Mouse (Mus musculus) right cerebral cortex, postnatal 4 days (tissue): ENCODE data around the gene Gypa.

Experiments used
- DNase-seq: peaks from one replicate; pipeline ENCODE4 v3.0.0-alpha.2; 2022

Gene Gypa

DNA sequence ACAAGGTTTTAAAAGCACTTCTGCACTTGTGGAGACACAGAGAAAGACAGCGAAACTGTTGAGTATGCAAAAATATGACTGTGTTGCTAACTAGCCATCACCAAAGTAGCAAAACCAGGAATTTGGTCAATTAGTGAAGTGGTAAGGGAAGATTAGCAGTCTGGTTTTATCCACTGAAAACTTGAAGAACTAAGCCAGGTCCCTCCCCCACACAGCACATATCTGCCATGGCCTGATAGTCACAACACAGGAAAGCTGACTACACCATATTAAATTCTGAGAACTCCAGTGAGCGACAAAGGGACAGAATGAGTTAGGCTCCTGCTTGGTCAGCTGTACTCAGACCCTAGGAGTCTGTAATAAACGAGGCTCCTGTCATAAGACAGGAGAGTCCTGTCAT lies 57.7 kb downstream of the Gypa start:
- DNase-seq = no peak

DNA sequence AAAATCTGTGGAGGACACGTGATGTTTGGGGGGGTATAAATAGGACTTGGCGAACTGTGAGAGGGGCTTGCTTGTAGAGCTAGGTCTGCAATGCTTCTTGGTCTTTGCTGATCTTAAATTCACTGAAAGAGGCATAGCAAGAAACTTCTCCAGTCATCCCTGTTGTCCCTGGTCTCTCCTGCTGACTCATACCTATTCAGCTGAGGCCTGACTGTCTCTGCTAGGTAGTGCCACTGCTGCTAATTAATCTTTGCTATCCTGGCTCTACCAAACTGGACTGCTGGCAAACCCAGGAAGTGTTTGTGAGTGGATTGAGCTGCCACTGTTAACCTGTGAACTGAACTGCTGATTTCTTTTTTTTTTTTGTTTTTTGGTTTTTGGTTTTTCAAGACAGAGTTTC lies 61.4 kb downstream of the Gypa start:
- DNase-seq = no peak
